Mouse (Mus musculus) heart, adult 9 months (tissue): ENCODE measurements around the gene Gm4756.
"Not testable (repeated sequence)": the region's sequence is repeated elsewhere in the genome, so short reads cannot be mapped to it uniquely, and the experiment has no call there.

Source experiments
- DNase-seq, 2 experiments: peaks; one replicate each; pipeline ENCODE4 v3.0.0; 2022; ENCODE audit warnings: low spot score in 2 of 2

The Gm4756 gene

DNA sequence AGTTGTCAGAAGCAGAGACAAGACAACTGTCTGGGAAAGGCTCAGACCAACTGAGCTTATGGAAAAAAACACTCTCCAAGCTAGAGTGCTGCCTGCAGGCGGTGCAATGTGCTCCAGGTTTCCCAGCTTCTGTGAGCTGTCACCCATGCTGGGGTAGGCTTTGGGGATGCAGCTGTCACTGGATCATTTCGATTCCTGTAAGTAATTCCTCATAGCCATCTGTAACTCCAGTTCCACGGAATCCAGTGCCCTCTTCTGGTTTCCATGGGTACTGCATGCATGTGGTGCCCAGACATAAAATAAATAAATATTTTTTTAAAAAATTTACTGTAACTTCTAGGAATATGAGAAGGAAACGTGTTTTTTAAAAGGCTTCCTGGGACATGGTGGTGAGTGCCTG, 5.2 kb upstream of the Gm4756 start:
- peak in 1 of 2 experiments; percentile 30 for DNase-seq

DNA sequence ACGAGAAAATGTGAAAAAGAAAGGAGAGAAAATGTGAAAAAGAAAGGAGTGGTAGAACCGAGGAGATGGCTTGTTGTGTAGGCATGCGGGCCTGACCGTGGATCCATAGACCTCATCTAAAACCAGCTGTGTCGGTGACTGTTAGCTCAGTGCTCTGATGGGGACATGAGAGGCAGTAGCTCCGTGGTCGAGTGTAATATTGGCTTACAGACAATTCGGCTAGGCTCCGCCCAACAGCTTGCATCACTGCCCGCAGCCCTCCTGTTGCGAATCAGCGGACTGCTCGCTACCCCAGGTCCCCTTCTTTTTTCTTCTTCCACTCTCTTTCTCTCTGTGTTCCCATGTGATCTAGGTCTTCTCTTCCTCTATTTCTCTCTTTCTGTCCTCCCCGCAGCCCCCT, 540 bp downstream of the Gm4756 start:
- DNase-seq = no peak

DNA sequence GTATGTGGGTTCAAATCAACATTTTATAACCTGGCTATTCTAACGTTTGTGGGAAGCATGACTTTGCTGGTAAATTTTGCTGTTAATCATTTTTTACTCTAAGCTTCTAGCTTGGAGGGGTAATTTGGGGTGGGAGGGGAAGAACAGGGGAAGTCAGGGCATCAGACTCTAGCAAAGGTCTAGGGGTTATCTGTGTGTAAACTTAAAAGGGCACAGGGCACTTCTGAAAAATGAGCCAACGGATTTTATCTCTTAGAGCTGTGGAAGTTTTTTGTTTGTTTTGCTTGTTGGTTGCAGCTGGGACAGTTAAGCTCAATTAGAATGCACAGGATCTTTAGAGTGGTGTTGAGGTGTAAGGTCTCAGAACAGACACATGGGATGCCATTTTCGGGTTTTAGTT, 11.4 kb downstream of the Gm4756 start:
- no peak for DNase-seq

DNA sequence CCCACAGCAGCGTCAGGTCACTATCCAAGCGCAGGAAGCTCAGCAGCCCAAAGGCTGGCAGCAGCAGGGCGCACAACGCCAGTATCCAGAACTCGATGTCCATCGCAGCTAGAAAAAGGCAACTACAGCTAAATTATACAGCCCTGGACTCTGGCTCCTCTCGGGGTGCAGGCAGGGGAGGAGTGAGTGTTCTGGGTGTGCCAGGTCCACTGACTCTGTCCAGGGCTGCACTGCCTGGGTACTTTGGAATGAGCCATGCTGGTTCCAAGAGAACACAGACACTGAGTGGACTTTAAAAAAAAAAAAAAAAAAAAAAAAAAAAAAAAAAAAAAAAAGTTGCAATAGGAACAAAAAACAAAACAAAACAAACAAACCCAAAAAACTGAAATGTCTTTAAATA, 20.7 kb downstream of the Gm4756 start:
- no peak for DNase-seq

DNA sequence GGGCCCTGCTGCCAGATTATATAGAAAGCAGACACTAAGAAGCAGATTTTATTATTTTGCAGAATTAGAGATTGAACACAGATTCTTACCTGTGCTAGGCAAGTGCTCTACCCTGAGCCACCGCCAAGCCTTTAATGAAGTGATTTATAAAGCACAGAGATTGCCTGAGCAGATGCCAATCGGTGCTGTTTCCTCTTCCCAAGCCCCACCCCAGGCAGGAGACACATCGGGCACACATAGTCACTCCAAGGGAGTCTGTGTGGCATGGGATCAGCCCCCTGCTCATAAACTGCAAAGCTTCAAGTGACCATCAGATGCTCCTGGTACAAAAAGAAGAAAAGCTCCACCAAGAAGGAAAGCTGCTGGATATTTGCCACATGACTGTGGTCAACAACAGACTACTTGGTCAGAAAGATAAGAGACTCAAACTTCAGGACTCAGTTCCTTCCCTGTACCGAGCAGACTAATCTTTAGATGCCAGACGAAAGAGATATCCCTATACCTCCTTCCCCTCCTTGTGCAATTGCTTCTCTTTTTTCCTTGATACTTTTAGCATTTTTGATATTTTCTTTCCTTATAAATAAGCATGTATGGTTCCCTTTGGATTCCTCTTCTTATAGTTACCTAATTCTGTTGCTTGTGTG, 26.5 kb downstream of the Gm4756 start:
- no peak for DNase-seq

DNA sequence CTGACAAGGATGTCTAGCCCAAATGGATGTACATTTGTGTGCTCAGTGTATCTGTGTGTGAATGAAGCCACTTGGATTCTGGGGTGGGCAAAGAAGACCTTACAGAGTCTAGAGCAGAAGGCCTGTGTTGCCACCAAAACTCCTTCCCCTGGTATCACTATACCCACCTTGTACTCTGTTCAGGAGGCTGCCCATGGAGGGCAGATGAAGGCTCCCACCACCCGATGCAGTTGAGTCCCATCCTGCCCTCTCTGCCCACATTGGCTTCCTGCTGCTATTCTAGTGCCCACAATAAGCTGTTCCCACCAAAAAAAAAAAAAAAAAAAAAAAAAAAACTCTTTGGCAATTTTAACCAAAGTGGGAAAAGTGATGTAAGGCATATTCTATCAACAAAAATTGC, 28.0 kb downstream of the Gm4756 start:
- no peak for DNase-seq

DNA sequence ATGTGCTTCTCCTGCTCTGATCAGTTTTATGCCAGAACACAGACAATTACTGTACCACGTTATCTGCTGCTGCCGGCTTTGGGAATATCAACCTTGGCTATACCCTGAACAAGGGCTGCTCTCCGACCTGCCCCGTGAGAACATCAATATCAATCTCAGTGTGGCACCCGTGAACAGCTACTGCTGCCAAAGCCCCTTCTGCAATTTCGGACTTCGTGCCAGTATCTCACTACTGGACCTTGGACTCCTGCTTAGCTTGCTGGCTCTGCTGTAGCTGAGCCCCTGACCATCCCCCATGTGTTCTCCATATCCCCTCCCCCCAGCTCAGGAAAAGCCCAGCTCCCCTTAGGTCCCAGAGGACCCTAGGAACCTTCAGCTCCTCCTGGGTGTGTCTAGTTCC, 28.6 kb downstream of the Gm4756 start:
- DNase-seq = no peak

DNA sequence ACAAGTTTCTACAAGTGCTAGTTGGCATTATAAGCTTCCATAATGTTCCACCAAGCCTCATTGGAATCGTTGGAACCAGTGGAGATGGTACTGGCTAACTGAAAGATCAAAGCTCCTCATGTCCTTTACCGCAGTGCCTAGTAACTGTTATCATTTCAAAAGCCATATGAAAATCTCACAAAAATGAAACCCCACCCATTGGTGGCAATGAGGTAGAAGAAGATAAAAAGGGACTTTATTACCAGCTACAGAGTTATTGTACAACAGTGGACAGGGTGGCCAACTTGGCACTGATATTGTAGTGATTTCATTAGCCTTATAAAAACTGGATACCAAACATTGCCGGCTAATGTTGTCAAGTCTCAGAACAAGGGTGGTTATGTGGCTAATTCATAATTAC, 37.4 kb downstream of the Gm4756 start:
- no peak for DNase-seq

DNA sequence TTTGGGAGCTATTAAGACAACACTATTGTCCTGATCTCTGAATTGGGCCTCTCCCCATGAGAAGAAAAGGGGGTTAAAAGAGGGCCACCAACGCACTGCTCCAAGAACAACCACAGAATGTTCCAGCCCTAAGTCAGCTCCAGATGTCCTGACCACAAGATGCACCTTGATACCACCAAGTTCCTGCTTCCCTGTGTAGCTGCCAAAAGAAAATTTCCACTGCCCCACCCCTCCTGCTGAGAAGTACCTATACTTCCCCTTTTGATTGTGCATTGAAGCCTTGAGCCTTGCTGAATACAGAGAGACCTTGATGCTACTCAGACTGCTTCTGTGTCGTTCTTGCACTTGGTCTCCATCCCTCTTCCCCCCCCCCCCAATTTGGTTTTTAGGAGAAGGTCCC, 50.7 kb downstream of the Gm4756 start:
- not testable (repeated sequence) for DNase-seq

DNA sequence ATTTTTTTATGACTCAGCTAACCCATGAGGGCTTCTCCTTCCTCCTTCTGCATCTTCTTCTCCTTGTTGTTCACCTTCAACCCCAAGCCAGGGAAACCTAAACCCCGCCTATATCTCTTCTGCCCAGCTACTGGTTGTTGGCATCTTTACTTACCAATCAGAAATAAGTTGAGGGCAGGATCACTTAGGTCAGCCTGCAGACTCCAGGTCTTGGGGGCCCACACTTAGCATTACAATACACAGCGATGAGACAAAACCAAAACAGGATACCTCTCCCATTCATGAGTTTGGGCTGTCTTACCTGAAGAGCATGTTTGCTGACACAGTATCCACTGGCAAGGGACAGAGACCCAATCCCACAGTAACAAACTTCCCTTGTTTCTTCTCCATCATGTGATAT, 55.5 kb downstream of the Gm4756 start:
- DNase-seq = no peak

DNA sequence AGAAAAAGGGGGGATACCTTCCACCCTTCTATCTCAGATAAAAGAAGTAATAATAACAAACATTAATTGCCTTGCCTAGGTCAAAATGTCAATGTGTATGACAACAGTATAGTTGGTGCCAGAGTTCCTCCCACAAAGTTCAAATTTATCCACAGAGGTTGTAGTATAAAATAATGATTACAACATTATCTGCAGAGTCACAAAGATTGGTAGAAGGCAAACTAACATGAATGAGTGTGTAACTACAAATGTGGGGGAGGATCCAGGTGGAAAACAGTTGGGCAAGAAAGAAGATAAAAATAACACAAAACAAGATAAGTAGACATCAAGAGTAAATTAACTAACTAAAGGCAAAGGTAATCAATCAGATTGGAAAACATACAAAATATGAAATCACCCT, 56.5 kb downstream of the Gm4756 start:
- no peak for DNase-seq

DNA sequence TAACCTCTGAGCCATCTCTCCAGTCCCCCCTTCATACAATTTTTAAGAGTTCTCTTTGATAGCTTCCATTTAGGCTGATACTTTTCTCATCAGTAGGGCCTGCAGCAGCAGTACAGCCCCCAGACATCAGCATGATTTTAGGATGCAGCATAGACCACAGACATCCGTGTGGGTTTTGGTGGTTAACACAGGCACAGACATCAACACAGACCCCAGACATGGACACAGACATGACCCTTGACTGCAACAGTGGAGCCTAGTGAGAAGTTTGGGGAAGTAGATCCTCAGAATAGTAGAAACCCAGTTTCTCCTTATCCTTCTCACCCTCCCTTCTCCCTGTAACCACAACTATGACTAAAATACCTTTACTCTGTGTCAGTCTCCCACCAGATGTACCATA, 64.1 kb downstream of the Gm4756 start:
- no peak for DNase-seq

DNA sequence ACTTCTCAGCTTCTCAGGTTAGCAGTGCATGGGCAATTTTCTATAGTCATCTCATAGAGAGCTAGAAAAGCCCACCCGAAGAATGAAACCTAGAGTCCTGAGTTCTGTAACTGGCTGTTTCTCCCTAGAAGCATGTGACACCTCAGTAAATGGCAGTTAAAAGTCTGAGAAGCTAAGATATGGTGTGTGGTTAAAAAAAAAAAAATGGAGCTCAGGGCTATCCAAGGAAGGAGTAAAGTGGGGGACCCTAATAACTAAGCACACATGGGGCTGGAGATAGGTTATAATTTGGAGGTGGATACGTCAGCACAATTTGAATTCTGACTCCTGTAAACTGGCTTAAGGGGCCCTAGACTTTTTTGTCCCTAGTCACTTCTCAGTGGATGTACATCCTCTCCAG, 66.4 kb downstream of the Gm4756 start:
- no peak for DNase-seq

DNA sequence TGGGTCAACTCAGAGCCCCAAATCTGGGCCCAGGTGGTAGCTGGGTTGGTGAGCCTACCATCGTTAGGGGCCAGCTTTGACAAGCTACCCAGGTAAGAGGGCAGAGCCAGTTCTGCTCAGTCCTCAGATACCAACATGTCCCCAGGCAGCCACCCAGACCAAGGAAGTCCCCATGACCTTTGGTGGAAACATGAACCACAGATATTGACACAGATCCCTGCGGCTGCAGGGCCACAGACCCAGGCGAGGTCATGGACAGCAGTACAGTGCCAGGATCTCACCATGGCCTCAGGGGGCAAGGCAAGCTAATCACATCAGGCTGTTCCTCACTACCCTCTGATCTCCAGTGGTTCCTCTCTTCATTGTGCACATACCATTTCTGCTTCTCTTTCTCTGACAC, 67.4 kb downstream of the Gm4756 start:
- no peak for DNase-seq

DNA sequence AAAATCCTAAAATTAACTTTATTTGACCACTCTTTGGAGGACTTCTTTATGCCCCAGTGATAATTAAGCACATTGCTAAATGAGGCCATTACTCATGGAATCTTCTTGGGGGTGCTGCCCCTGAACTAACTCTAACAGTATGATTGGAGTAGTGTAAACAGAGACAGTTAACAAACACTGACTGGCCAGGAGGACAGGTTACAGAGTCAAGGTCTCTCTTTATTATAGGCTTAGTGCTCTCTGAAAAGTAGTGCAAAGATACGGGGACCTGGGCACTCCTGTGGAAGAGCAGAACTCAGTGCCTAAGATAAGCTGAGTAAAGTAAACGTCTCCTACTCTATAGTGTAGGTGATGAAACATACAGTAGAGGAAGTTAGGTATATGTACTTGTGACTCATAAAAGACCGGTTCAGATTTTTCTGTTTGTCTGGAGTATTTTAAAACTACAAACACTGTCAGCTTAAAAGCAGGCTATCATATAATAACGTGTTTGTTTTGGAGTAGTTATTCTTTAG, 85.1 kb downstream of the Gm4756 start:
- DNase-seq = no peak

DNA sequence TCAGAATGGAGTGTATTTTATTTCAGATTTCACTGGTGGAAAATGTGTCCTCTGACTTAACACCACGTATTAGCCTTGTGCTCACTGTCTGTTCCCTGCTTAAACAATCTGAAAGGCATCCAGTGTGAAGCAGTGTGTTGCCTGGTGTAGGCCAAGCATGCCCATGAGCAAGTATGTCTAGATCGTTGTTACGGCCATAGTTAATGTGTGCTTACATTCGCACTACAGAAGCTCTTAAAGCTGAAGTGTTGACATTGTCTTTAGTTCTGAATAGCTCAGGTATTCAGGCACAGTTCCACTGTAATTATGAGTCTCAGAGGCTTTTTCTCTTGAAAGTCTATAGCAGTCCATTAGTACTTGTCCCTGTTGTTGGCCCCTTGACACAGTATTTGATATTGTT, 95.1 kb downstream of the Gm4756 start:
- DNase-seq = no peak

DNA sequence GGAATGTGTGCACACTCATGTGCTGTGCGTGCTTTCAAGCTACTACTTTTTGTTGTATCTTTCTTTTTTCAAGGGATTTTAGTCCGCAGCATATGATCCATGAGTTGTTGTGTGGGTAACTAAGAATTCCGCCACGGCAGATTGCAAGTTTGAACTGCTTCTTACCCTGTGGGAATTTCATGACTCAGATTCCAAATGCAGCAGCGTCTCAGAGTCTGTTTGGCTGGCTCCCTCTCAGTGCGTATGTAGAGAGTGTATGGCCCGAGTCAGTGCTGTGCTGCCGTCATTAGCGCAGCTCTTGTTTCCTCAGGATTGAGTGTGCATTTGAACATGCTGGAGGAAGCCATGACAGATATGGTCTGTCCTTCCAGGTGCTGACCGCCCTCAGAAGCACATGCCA, 110.9 kb downstream of the Gm4756 start:
- no peak for DNase-seq

DNA sequence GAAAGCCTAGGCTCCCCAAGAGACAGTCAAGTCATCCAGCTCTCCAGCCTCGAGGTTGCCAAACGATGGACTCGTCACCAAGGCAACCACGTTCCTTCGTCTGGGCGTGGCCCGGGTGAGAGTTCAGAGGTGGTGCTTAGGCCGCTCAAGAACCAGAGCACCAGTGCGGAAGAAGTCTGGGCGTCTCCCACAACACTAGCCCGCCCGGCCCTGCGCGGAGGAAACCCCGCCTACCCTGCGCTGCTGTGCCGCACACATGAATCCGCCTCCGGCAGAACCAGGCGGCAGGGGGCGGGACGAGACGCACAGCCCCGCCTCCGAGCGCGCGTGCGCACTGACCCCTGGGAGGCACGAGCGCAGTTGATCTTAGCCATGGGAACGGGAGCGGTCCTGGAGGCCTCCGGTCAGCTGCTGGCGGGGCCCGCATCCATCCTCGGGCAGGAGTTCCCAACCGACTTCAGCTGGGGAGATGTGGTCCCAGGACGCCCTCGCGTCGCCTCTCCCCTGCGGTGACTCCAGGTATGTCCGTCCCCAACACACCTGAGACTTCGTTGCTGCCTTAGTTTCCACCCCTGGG, 113.4 kb downstream of the Gm4756 start, which contains the start of gene Pcnx4:
Gene Pcnx4 (plus strand): TSS at position 363 of the 577 bp plus-strand sequence.
- peak; percentile 97 to 98 for DNase-seq

DNA sequence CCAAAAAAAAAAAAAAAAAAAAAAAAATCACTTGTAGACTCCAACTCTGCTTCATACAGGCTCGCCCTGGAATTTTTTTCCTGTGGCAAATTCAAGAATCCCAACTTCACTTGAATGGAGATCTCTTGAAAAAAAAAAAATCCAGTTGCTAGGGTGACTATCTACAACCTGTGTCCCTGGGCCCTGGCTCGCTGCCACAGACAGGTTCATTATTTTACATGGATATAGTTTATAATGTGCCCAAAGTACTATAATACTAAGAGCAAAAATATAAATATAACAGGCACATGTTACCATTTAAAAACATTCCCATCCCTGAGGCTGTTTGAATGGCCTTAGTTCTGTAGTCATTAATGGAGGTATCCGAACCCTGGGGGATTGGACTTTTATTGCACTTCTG, 113.9 kb downstream of the Gm4756 start:
- DNase-seq = no peak

DNA sequence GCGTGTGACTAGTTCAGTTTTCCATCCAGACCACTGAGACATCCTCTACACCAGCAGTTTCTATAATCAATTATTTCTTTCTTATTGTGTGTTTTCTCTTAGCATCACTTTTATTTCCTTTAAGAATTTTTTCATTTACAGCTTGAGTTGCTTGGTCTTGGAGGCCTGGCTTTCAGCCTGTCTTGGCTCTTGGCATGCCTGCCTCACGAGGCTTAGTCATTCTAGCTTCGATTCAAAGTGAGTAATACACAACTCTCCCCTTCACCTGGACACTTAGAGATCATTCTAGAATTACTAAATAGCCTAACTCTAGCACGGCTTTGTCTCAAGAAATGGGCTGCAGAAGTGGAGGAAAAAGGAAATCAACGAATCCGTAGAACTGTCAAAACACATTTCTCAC, 115.5 kb downstream of the Gm4756 start:
- DNase-seq = no peak

DNA sequence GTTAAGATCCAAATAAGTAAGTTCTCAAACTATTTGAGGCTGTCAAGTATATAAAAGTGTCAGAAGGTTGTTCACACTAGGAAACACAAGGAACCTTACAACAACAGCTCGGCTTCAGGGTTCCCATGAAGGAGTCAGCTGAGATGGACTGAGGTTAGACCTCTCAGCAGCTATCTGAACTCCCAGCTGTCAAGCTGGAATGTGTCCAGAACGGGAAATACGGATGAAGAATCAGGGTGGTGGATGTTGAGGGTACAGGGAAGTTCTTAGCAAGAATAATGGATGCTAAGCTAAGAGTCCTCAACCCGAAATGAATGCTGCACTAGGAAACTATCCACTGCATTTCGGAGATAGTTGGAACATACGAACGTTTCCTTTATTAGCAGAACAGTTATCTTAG, 117.2 kb downstream of the Gm4756 start:
- no peak for DNase-seq
